Mouse (Mus musculus) MEL (cell line): ENCODE measurements around the gene Cdk12. TPM values are rescaled to one million over a fixed set of nuclear protein-coding genes. Genes with fewer than 3 reads are reported as not detected.

Source experiments
- DNase-seq: peaks from one replicate; pipeline ENCODE4 v3.0.0; 2011; ENCODE audit warnings: low read depth, low spot score
- H3K27ac ChIP-seq: 2 replicates; pipeline ENCODE4 v1.5.1; 2012; ENCODE audit warnings: low read depth, mild to moderate bottlenecking, control low read depth, low read length, moderate library complexity; ENCODE audit not compliant: control insufficient read depth
- H3K27me3 ChIP-seq, 2 experiments: fragments of 150-350 bp in 1 of 2; sonication (generic) in 1 of 2; 2 replicates each; pipeline ENCODE4 v1.6.1; 2012; ENCODE audit warnings: low read length in 2 of 2, mild to moderate bottlenecking in 2 of 2, improper control_type of control experiment in 1 of 2, moderate library complexity in 1 of 2; ENCODE audit not compliant: insufficient read depth in 2 of 2, control insufficient read depth in 1 of 2
- H3K36me3 ChIP-seq, 2 experiments: 2 replicates each; pipeline ENCODE4 v1.6.1; 2012 to 2014; ENCODE audit warnings: low read length in 2 of 2, improper control_type of control experiment in 1 of 2, inconsistent platforms in 1 of 2, mild to moderate bottlenecking in 1 of 2; ENCODE audit not compliant: insufficient read depth in 2 of 2, control insufficient read depth in 1 of 2
- H3K4me1 ChIP-seq, 2 experiments: fragments of 150-350 bp in 1 of 2; sonication (generic) in 1 of 2; 2 replicates each; pipeline ENCODE4 v1.6.1; 2012; ENCODE audit warnings: low read length in 2 of 2, improper control_type of control experiment in 1 of 2, mild to moderate bottlenecking in 1 of 2; ENCODE audit not compliant: insufficient read depth in 2 of 2, control insufficient read depth in 1 of 2
- H3K4me3 ChIP-seq, 2 experiments: fragments of 150-350 bp in 1 of 2; sonication (generic) in 1 of 2; 2 replicates each; pipeline ENCODE4 v1.5.1; 2012; ENCODE audit warnings: low read depth in 2 of 2, low read length in 2 of 2, mild to moderate bottlenecking in 2 of 2, moderate library complexity in 2 of 2, control low read depth in 1 of 2, improper control_type of control experiment in 1 of 2; ENCODE audit not compliant: control insufficient read depth in 1 of 2, insufficient read depth in 1 of 2
- H3K79me2 ChIP-seq: 2 replicates; pipeline ENCODE4 v1.6.1; 2012; ENCODE audit warnings: mild to moderate bottlenecking, low read length, moderate library complexity; ENCODE audit not compliant: control insufficient read depth, poor library complexity, insufficient read depth
- H3K9ac ChIP-seq: 2 replicates; pipeline ENCODE4 v1.6.1; 2012; ENCODE audit warnings: low read depth, mild to moderate bottlenecking, control low read depth, low read length, moderate library complexity; ENCODE audit not compliant: control insufficient read depth, poor library complexity, severe bottlenecking
- H3K9me3 ChIP-seq: fragments of 150-350 bp; sonication (generic); replicated peaks from 2 replicates; pipeline ENCODE4 v1.6.1; 2012; ENCODE audit warnings: mild to moderate bottlenecking, low read length, improper control_type of control experiment, moderate library complexity; ENCODE audit not compliant: insufficient read depth
- BHLHE40 ChIP-seq: IDR thresholded peaks from 2 replicates; pipeline ENCODE4 v1.6.1; 2012; ENCODE audit warnings: low read depth, mild to moderate bottlenecking, inconsistent platforms, low read length, improper control_type of control experiment, borderline replicate concordance
- ELF1 ChIP-seq: IDR thresholded peaks from 2 replicates; pipeline ENCODE4 v1.6.1; 2014; ENCODE audit warnings: low read depth, mild to moderate bottlenecking, inconsistent platforms, low read length, improper control_type of control experiment, moderate library complexity
- ETS1 ChIP-seq: IDR thresholded peaks from 2 replicates; pipeline ENCODE4 v1.6.1; 2012; ENCODE audit warnings: low read depth, mild to moderate bottlenecking, inconsistent platforms, low read length, improper control_type of control experiment, moderate library complexity
- GABPA ChIP-seq: IDR thresholded peaks from 2 replicates; pipeline ENCODE4 v1.6.1; 2012; ENCODE audit warnings: low read depth, mild to moderate bottlenecking, inconsistent platforms, low read length, improper control_type of control experiment, moderate library complexity
- JUND ChIP-seq: IDR thresholded peaks from 2 replicates; pipeline ENCODE4 v1.6.1; 2011; ENCODE audit warnings: low read depth, mild to moderate bottlenecking, improper control_type of control experiment, low read length
- MAFK ChIP-seq: IDR thresholded peaks from 2 replicates; pipeline ENCODE4 v1.6.1; 2011; ENCODE audit warnings: low read depth, mild to moderate bottlenecking, low read length, improper control_type of control experiment, borderline replicate concordance
- MAZ ChIP-seq: IDR thresholded peaks from 2 replicates; pipeline ENCODE4 v1.6.1; 2012; ENCODE audit warnings: low read depth, mild to moderate bottlenecking, inconsistent platforms, low read length, improper control_type of control experiment
- MYB ChIP-seq: IDR thresholded peaks from 2 replicates; pipeline ENCODE4 v1.6.1; 2011; ENCODE audit warnings: mild to moderate bottlenecking, low read depth, low read length, improper control_type of control experiment
- MYC ChIP-seq: IDR thresholded peaks from 2 replicates; pipeline ENCODE4 v1.6.1; 2011; ENCODE audit warnings: low read depth, mild to moderate bottlenecking, low read length, improper control_type of control experiment, moderate library complexity
- NRF1 ChIP-seq: IDR thresholded peaks from 2 replicates; pipeline ENCODE4 v1.6.1; 2014; ENCODE audit warnings: low read depth, mild to moderate bottlenecking, inconsistent platforms, low read length, improper control_type of control experiment, moderate library complexity; ENCODE audit not compliant: poor library complexity, insufficient read depth, severe bottlenecking
- POLR2AphosphoS2 ChIP-seq: IDR thresholded peaks from 2 replicates; pipeline ENCODE4 v1.6.1; 2011; ENCODE audit warnings: low read length, improper control_type of control experiment
- POLR2AphosphoS5 ChIP-seq: IDR thresholded peaks from 2 replicates; pipeline ENCODE4 v1.6.1; 2012; ENCODE audit warnings: low read depth, borderline replicate concordance, mild to moderate bottlenecking, inconsistent platforms, low read length, moderate library complexity, mixed read lengths
- RCOR1 ChIP-seq: IDR thresholded peaks from 2 replicates; pipeline ENCODE4 v1.6.1; 2012; ENCODE audit warnings: low read depth, mild to moderate bottlenecking, inconsistent platforms, low read length, improper control_type of control experiment
- TBP ChIP-seq: IDR thresholded peaks from 2 replicates; pipeline ENCODE4 v1.8.0; 2011; ENCODE audit warnings: low read depth, low read length, improper control_type of control experiment
- TCF12 ChIP-seq: IDR thresholded peaks from 2 replicates; pipeline ENCODE4 v1.6.1; 2014; ENCODE audit warnings: low read depth, mild to moderate bottlenecking, inconsistent platforms, low read length, improper control_type of control experiment, moderate library complexity
- UBTF ChIP-seq: IDR thresholded peaks from 2 replicates; pipeline ENCODE4 v1.6.1; 2012; ENCODE audit warnings: low read depth, mild to moderate bottlenecking, inconsistent platforms, low read length, improper control_type of control experiment, moderate library complexity, borderline replicate concordance; ENCODE audit not compliant: insufficient read depth
- ZC3H11A ChIP-seq: IDR thresholded peaks from 2 replicates; pipeline ENCODE4 v1.6.1; 2012; ENCODE audit warnings: low read depth, mild to moderate bottlenecking, inconsistent platforms, low read length, improper control_type of control experiment
- polyA plus RNA-seq, 2 experiments: library from polyadenylated mRNA; stranded (reverse) in 1 of 2; unstranded in 1 of 2; fragments of >175 nt in 1 of 2; fragments of >200 nt in 1 of 2; gene quantifications; 2 replicates each; pipeline versions ENCODE4 v1.2.1 to v1.2.4; 2012; ENCODE audit warnings: low replicate concordance in 2 of 2, low read depth in 1 of 2; ENCODE audit not compliant: insufficient read length in 2 of 2, insufficient read depth in 1 of 2, missing spikeins in 1 of 2
- total RNA-seq: library from RNA; depleted of rRNA; stranded (reverse); fragments of 300-350 nt; gene quantifications from 2 replicates; pipeline ENCODE4 v1.2.3, GENCODE M21; 2012

Cdk12 gene
- total and polyA plus RNA-seq, 3 experiments, result 34.3 to 45.5 (median 34.6) TPM

- Histone ChIP-seq H3K79me2 (no peaks in the 10 kb centered on the region; the same call in 1 of the 2 replicates), H3K27ac (no peak overlapping the region)
- no peak for DNase-seq
- no peak for TF ChIP-seq MAZ
- TF ChIP-seq, all 39 proteins: peak for 0
- Histone ChIP-seq H3K4me1 (no peaks in the 10 kb centered on the region; a peak in 1 of 4 replicates), H3K4me3 (no peak overlapping the region), H3K9me3 (no peaks in the 10 kb centered on the region), H3K9ac (no peak overlapping the region), H3K36me3 (peaks cover 0 to 5% of the 10 kb centered on the region in 2 experiments; a peak in 2 of 4 replicates), H3K27me3 (no peaks in the 10 kb centered on the region)
Measured at GRCm38 (mm10) chr11:98289873-98290272, 87.0 kb downstream of the Cdk12 start.

- no peak for TF ChIP-seq MYC
- TF ChIP-seq UBTF, result no peak
- no peak for TF ChIP-seq ZC3H11A
- TF ChIP-seq NRF1, result no peak
- TF ChIP-seq MAFK, result no peak
- TF ChIP-seq TBP, result no peak
- TF ChIP-seq MAZ, result no peak
- TF ChIP-seq POLR2AphosphoS5, result no peak
- TF ChIP-seq GABPA, result no peak
- no peak for TF ChIP-seq JUND
- no peak for TF ChIP-seq ETS1
- no peak for TF ChIP-seq POLR2AphosphoS2
- no peak for TF ChIP-seq BHLHE40
- TF ChIP-seq RCOR1, result no peak
- no peak for TF ChIP-seq MYB
- no peak for TF ChIP-seq ELF1
- TF ChIP-seq TCF12, result no peak
- Histone ChIP-seq H3K9me3 (no peaks in the 10 kb centered on the region), H3K36me3 (peaks cover 0 to 7% of the 10 kb centered on the region in 2 experiments; a peak in 2 of 4 replicates), H3K27ac (no peak overlapping the region), H3K27me3 (no peaks in the 10 kb centered on the region), H3K4me3 (no peak overlapping the region), H3K4me1 (peaks cover 0 to 9% of the 10 kb centered on the region in 2 experiments; a peak in 3 of 4 replicates), H3K79me2 (no peaks in the 10 kb centered on the region; the same call in 1 of the 2 replicates), H3K9ac (no peak overlapping the region)
- DNase-seq, result no peak
Measured at GRCm38 (mm10) chr11:98290906-98291305, 88.0 kb downstream of the Cdk12 start.
